Mouse (Mus musculus): Measurements from ENCODE around the gene Olfr659. TPM values are rescaled to one million over a fixed set of nuclear protein-coding genes. Genes with fewer than 3 reads are reported as not detected.

The Olfr659 gene
- not detected in 2 replicates for polyA plus RNA-seq (2012; rRNA removed)

GRCm38 (mm10) chr7:104666453-104666852 is at the start of gene Olfr659:
TSS of gene Olfr659 (plus strand) at chr7:104666753.

GRCm38 (mm10) chr7:104624494-104624893 is 42.1 kb upstream of the Olfr659 start, which contains the start of gene Olfr657:
TSS of gene Olfr657 (plus strand) at chr7:104624794.

GRCm38 (mm10) chr7:104646841-104647482 is 19.6 kb upstream of the Olfr659 start, which contains the start of gene Olfr658:
TSS of gene Olfr658 (minus strand) at chr7:104647305.

GRCm38 (mm10) chr7:104686201-104686600 is 19.6 kb downstream of the Olfr659 start, which contains the start of gene Olfr661:
TSS of gene Olfr661 (plus strand) at chr7:104686501.

Other genes with a start within 250 kb of the Olfr659 start
- gene Trim30a, start 201.6 kb upstream of the Olfr659 start, polyA plus RNA-seq (2012; rRNA removed) = 1.7 and 1.9 TPM in 2 replicates
- 0.69 and 0.84 TPM in 2 replicates for gene Trim30d, start 158.9 kb upstream of the Olfr659 start, polyA plus RNA-seq (2012; rRNA removed)
- not detected in 2 replicates for gene Olfr651, start 116.6 kb upstream of the Olfr659 start, polyA plus RNA-seq (2012; rRNA removed)
- gene Olfr652, start 105.9 kb upstream of the Olfr659 start, polyA plus RNA-seq (2012; rRNA removed) = not detected in 2 replicates
- not detected in 2 replicates for gene Olfr653, start 89.4 kb upstream of the Olfr659 start, polyA plus RNA-seq (2012; rRNA removed)
- gene Olfr654, start 79.7 kb upstream of the Olfr659 start, polyA plus RNA-seq (2012; rRNA removed) = not detected in 2 replicates
- 0.05 and 0.15 TPM in 2 replicates for gene Olfr655, start 65.0 kb upstream of the Olfr659 start, polyA plus RNA-seq (2012; rRNA removed)
- gene Olfr656, start 52.8 kb upstream of the Olfr659 start, polyA plus RNA-seq (2012; rRNA removed) = not detected in 2 replicates
- not detected in 2 replicates for gene Olfr657, start 42.0 kb upstream of the Olfr659 start, polyA plus RNA-seq (2012; rRNA removed)
- 0.06 and 0.08 TPM in 2 replicates for gene Olfr658, start 19.4 kb upstream of the Olfr659 start, polyA plus RNA-seq (2012; rRNA removed)
- gene Olfr661, start 19.7 kb downstream of the Olfr659 start, polyA plus RNA-seq (2012; rRNA removed) = not detected in 2 replicates
- gene Usp17le, start 110.7 kb downstream of the Olfr659 start, polyA plus RNA-seq (2012; rRNA removed) = not detected in 2 replicates
- not detected in 2 replicates for gene Usp17lb, start 175.8 kb downstream of the Olfr659 start, polyA plus RNA-seq (2012; rRNA removed)
- gene Usp17la, start 190.3 kb downstream of the Olfr659 start, polyA plus RNA-seq (2012; rRNA removed) = not detected in 2 replicates
- gene Olfr665, start 211.3 kb downstream of the Olfr659 start, polyA plus RNA-seq (2012; rRNA removed) = not detected in 2 replicates
- not detected in 2 replicates for gene Olfr666, start 229.2 kb downstream of the Olfr659 start, polyA plus RNA-seq (2012; rRNA removed)